Mouse (Mus musculus): ENCODE results near the gene Lsamp. TPM values are rescaled to one million over a fixed set of nuclear protein-coding genes. Genes with fewer than 3 reads are reported as not detected.

Gene Lsamp
- polyA plus RNA-seq, 1 experiment from 2014 or later = 1.3 TPM

- 83% methylated on average over 7 of the region's 7 CpGs for whole genome bisulfite sequencing
These were observed 1957.6 kb downstream of the Lsamp start for GRCm38 (mm10) chr16:41941591-41942315.

GRCm38 (mm10) chr16:41957811-41958210, 1973.7 kb downstream of the Lsamp start:
- Histone ChIP-seq H3K9me3 (ENCODE audit: control insufficient read depth, low read length) (no peaks in the 10 kb centered on the region), H3K27me3 (replicated peaks; ENCODE audit: control insufficient read depth, insufficient read depth, low read length) (no peaks in the 10 kb centered on the region), H3K4me2 (no peak overlapping the region), H3K4me3 (ENCODE audit: low read depth, low read length) (no peak overlapping the region), H3K27ac (ENCODE audit: low read depth, low read length) (no peak overlapping the region), H3K36me3 (ENCODE audit: control insufficient read depth, insufficient read depth, low read length) (no peaks in the 10 kb centered on the region), H3K4me1 (replicated peaks; ENCODE audit: control insufficient read depth, insufficient read depth, low read length) (no peaks in the 10 kb centered on the region), H3K9ac (ENCODE audit: low read depth, low read length) (no peak overlapping the region)
- no peak for ATAC-seq (replicated peaks; ENCODE audit: low FRiP score)
- 90% methylated on average over 3 of the region's 3 CpGs for WGBS
- DNase-seq (ENCODE audit: low spot score) = no peak

More at GRCm38 (mm10) chr16:41941591-41942315, 1957.6 kb downstream of the Lsamp start:
- no peaks in the 10 kb centered on the region for H3K27me3 ChIP-seq (replicated peaks; ENCODE audit: control insufficient read depth, insufficient read depth, low read length)
- DNase-seq (ENCODE audit: low spot score) = no peak
- no peak overlapping the region for H3K4me3 ChIP-seq (ENCODE audit: low read depth, low read length)
- no peaks in the 10 kb centered on the region for H3K9me3 ChIP-seq (ENCODE audit: control insufficient read depth, low read length)
- no peak overlapping the region for H3K27ac ChIP-seq (ENCODE audit: low read depth, low read length)
- H3K9ac ChIP-seq (ENCODE audit: low read depth, low read length) = no peak overlapping the region
- no peak for ATAC-seq (replicated peaks; ENCODE audit: low FRiP score)
- H3K4me2 ChIP-seq = no peak overlapping the region
- no peaks in the 10 kb centered on the region for H3K4me1 ChIP-seq (replicated peaks; ENCODE audit: control insufficient read depth, insufficient read depth, low read length)
- H3K36me3 ChIP-seq (ENCODE audit: control insufficient read depth, insufficient read depth, low read length) = no peaks in the 10 kb centered on the region

GRCm38 (mm10) chr16:41965636-41966035, 1981.5 kb downstream of the Lsamp start:
- no peaks in the 10 kb centered on the region for H3K9me3 ChIP-seq (ENCODE audit: control insufficient read depth, low read length)
- no peak overlapping the region for H3K4me2 ChIP-seq
- DNase-seq (ENCODE audit: low spot score) (no peak), ATAC-seq (replicated peaks; ENCODE audit: low FRiP score) (no peak)
- H3K9ac ChIP-seq (ENCODE audit: low read depth, low read length) = no peak overlapping the region
- H3K27me3 ChIP-seq (replicated peaks; ENCODE audit: control insufficient read depth, insufficient read depth, low read length) = no peaks in the 10 kb centered on the region
- H3K4me3 ChIP-seq (ENCODE audit: low read depth, low read length) = no peak overlapping the region
- 48% methylated on average over 1 of the region's 1 CpGs for WGBS
- no peaks in the 10 kb centered on the region for H3K4me1 ChIP-seq (replicated peaks; ENCODE audit: control insufficient read depth, insufficient read depth, low read length)
- no peaks in the 10 kb centered on the region for H3K36me3 ChIP-seq (ENCODE audit: control insufficient read depth, insufficient read depth, low read length)
- no peak overlapping the region for H3K27ac ChIP-seq (ENCODE audit: low read depth, low read length)

- Histone ChIP-seq H3K27me3 (replicated peaks; ENCODE audit: control insufficient read depth, insufficient read depth, low read length) (no peaks in the 10 kb centered on the region), H3K4me3 (ENCODE audit: low read depth, low read length) (no peak overlapping the region), H3K9me3 (ENCODE audit: control insufficient read depth, low read length) (no peaks in the 10 kb centered on the region), H3K4me1 (replicated peaks; ENCODE audit: control insufficient read depth, insufficient read depth, low read length) (no peaks in the 10 kb centered on the region), H3K36me3 (ENCODE audit: control insufficient read depth, insufficient read depth, low read length) (no peaks in the 10 kb centered on the region), H3K27ac (ENCODE audit: low read depth, low read length) (no peak overlapping the region), H3K4me2 (no peak overlapping the region), H3K9ac (ENCODE audit: low read depth, low read length) (no peak overlapping the region)
- ATAC-seq (replicated peaks; ENCODE audit: low FRiP score) = no peak
- no peak for DNase-seq (ENCODE audit: low spot score)
- 71% methylated on average over 2 of the region's 2 CpGs for WGBS
These were observed 1985.1 kb downstream of the Lsamp start for GRCm38 (mm10) chr16:41969215-41969614.

- Histone ChIP-seq H3K9me3 (ENCODE audit: control insufficient read depth, low read length) (no peaks in the 10 kb centered on the region), H3K4me2 (no peak overlapping the region), H3K36me3 (ENCODE audit: control insufficient read depth, insufficient read depth, low read length) (no peaks in the 10 kb centered on the region), H3K4me1 (replicated peaks; ENCODE audit: control insufficient read depth, insufficient read depth, low read length) (no peaks in the 10 kb centered on the region), H3K27ac (ENCODE audit: low read depth, low read length) (no peak overlapping the region), H3K9ac (ENCODE audit: low read depth, low read length) (no peak overlapping the region), H3K27me3 (replicated peaks; ENCODE audit: control insufficient read depth, insufficient read depth, low read length) (no peaks in the 10 kb centered on the region), H3K4me3 (ENCODE audit: low read depth, low read length) (no peak overlapping the region)
- 66% methylated on average over 2 of the region's 2 CpGs for WGBS
- DNase-seq (ENCODE audit: low spot score) (no peak), ATAC-seq (replicated peaks; ENCODE audit: low FRiP score) (no peak)
These were observed 1990.9 kb downstream of the Lsamp start for GRCm38 (mm10) chr16:41974866-41975719.

GRCm38 (mm10) chr16:41976897-41977296, 1992.7 kb downstream of the Lsamp start:
- H3K27ac ChIP-seq (ENCODE audit: low read depth, low read length) = no peak overlapping the region
- no peaks in the 10 kb centered on the region for H3K36me3 ChIP-seq (ENCODE audit: control insufficient read depth, insufficient read depth, low read length)
- ATAC-seq (replicated peaks; ENCODE audit: low FRiP score) = no peak
- H3K4me2 ChIP-seq = no peak overlapping the region
- 76% methylated on average over 5 of the region's 5 CpGs for WGBS
- no peak overlapping the region for H3K9ac ChIP-seq (ENCODE audit: low read depth, low read length)
- no peak overlapping the region for H3K4me3 ChIP-seq (ENCODE audit: low read depth, low read length)
- no peaks in the 10 kb centered on the region for H3K9me3 ChIP-seq (ENCODE audit: control insufficient read depth, low read length)
- DNase-seq (ENCODE audit: low spot score) = no peak
- no peaks in the 10 kb centered on the region for H3K27me3 ChIP-seq (replicated peaks; ENCODE audit: control insufficient read depth, insufficient read depth, low read length)
- no peaks in the 10 kb centered on the region for H3K4me1 ChIP-seq (replicated peaks; ENCODE audit: control insufficient read depth, insufficient read depth, low read length)

GRCm38 (mm10) chr16:41996956-41997355, 2012.8 kb downstream of the Lsamp start:
- Histone ChIP-seq H3K4me3 (ENCODE audit: low read depth, low read length) (no peak overlapping the region), H3K27me3 (replicated peaks; ENCODE audit: control insufficient read depth, insufficient read depth, low read length) (no peaks in the 10 kb centered on the region)

GRCm38 (mm10) chr16:42002925-42003324, 2018.8 kb downstream of the Lsamp start:
- WGBS = 77% methylated on average over 5 of the region's 5 CpGs
- Histone ChIP-seq H3K9ac (ENCODE audit: low read depth, low read length) (no peak overlapping the region), H3K4me1 (replicated peaks; ENCODE audit: control insufficient read depth, insufficient read depth, low read length) (no peaks in the 10 kb centered on the region), H3K27ac (ENCODE audit: low read depth, low read length) (no peak overlapping the region), H3K36me3 (ENCODE audit: control insufficient read depth, insufficient read depth, low read length) (no peaks in the 10 kb centered on the region), H3K4me2 (no peak overlapping the region), H3K27me3 (replicated peaks; ENCODE audit: control insufficient read depth, insufficient read depth, low read length) (no peaks in the 10 kb centered on the region), H3K9me3 (ENCODE audit: control insufficient read depth, low read length) (no peaks in the 10 kb centered on the region), H3K4me3 (ENCODE audit: low read depth, low read length) (no peak overlapping the region)
- DNase-seq (ENCODE audit: low spot score) (no peak), ATAC-seq (replicated peaks; ENCODE audit: low FRiP score) (no peak)

More at GRCm38 (mm10) chr16:41996956-41997355, 2012.8 kb downstream of the Lsamp start:
- no peaks in the 10 kb centered on the region for H3K4me1 ChIP-seq (replicated peaks; ENCODE audit: control insufficient read depth, insufficient read depth, low read length)
- WGBS = 71% methylated on average over 1 of the region's 1 CpGs
- H3K4me2 ChIP-seq = no peak overlapping the region
- ATAC-seq (replicated peaks; ENCODE audit: low FRiP score) (no peak), DNase-seq (ENCODE audit: low spot score) (no peak)
- H3K9ac ChIP-seq (ENCODE audit: low read depth, low read length) = no peak overlapping the region
- no peak overlapping the region for H3K27ac ChIP-seq (ENCODE audit: low read depth, low read length)
- no peaks in the 10 kb centered on the region for H3K36me3 ChIP-seq (ENCODE audit: control insufficient read depth, insufficient read depth, low read length)
- no peaks in the 10 kb centered on the region for H3K9me3 ChIP-seq (ENCODE audit: control insufficient read depth, low read length)
